Mouse (Mus musculus): ENCODE measurements around the gene Ly6c2.
"Not testable (repeated sequence)": the region's sequence is repeated elsewhere in the genome, so short reads cannot be mapped to it uniquely, and the experiment has no call there.

Gene Ly6c2

GRCm38 (mm10) chr15:75111861-75112630 lies at the start of gene Ly6c2:
Gene Ly6c2 (minus strand): TSS chr15:75111970.
- DNase-seq = not testable (repeated sequence)

- no peak for DNase-seq
Measured at GRCm38 (mm10) chr15:75157646-75158045, 45.9 kb upstream of the Ly6c2 start.

- no peak for DNase-seq
Measured at GRCm38 (mm10) chr15:75154940-75155339, 43.2 kb upstream of the Ly6c2 start, which contains the start of gene Ly6g. Gene Ly6g (plus strand): TSS chr15:75155240.

- DNase-seq = no peak
Measured at GRCm38 (mm10) chr15:75153087-75153486, 41.3 kb upstream of the Ly6c2 start.

- DNase-seq = peak; percentile 5
Measured at GRCm38 (mm10) chr15:75143735-75144134, 32.0 kb upstream of the Ly6c2 start.

- peak in 1 of 2 experiments; percentile 4 for DNase-seq
Measured at GRCm38 (mm10) chr15:75141812-75142360, 30.1 kb upstream of the Ly6c2 start.

- DNase-seq = not testable (repeated sequence)
Measured at GRCm38 (mm10) chr15:75137739-75138138, 26.0 kb upstream of the Ly6c2 start.

GRCm38 (mm10) chr15:75135090-75135783 lies 23.5 kb upstream of the Ly6c2 start:
- not testable (repeated sequence) for DNase-seq

GRCm38 (mm10) chr15:75132346-75132745 lies 20.6 kb upstream of the Ly6c2 start:
- not testable (repeated sequence) for DNase-seq

GRCm38 (mm10) chr15:75120066-75120465 lies 8.3 kb upstream of the Ly6c2 start:
- DNase-seq = peak; percentile 2 to 4

- peak; percentile 16 to 28 for DNase-seq
Measured at GRCm38 (mm10) chr15:75118742-75119141, 7.0 kb upstream of the Ly6c2 start.

- not testable (repeated sequence) for DNase-seq
Measured at GRCm38 (mm10) chr15:75117481-75117880, 5.7 kb upstream of the Ly6c2 start.

GRCm38 (mm10) chr15:75116525-75116924 lies 4.8 kb upstream of the Ly6c2 start:
- DNase-seq = no peak

GRCm38 (mm10) chr15:75110424-75110823 lies 1.3 kb downstream of the Ly6c2 start:
- DNase-seq = not testable (repeated sequence)

GRCm38 (mm10) chr15:75099261-75099660 lies 12.5 kb downstream of the Ly6c2 start:
- no peak for DNase-seq

GRCm38 (mm10) chr15:75088041-75088440 lies 23.7 kb downstream of the Ly6c2 start:
- DNase-seq = peak; percentile 8 to 9

GRCm38 (mm10) chr15:75069965-75070364 lies 41.8 kb downstream of the Ly6c2 start:
- DNase-seq = no peak

GRCm38 (mm10) chr15:75062030-75062574 lies 49.7 kb downstream of the Ly6c2 start:
- DNase-seq = peak; percentile 48 to 61

- DNase-seq = peak; percentile 38 to 58
Measured at GRCm38 (mm10) chr15:75060505-75060904, 51.3 kb downstream of the Ly6c2 start.
